Mouse (Mus musculus) heart, postnatal 36 days (tissue): ENCODE measurements around the gene Gm11060. TPM values are rescaled to one million over a fixed set of nuclear protein-coding genes. Genes with fewer than 3 reads are reported as not detected.

ENCODE experiments used
- DNase-seq, 2 experiments: peaks; one replicate each; pipeline ENCODE4 v3.0.0; 2021 to 2022
- intact Hi-C: fragments of 180-260 bp; cut with DNase I; formaldehyde crosslinking; loops from one replicate; pipeline ENCODE4 v1.15.1; 2025
- total RNA-seq, 2 experiments: library from RNA; stranded (reverse); gene quantifications; 2 replicates each; pipeline ENCODE4 v1.2.3; 2021

Gm11060 gene
- total RNA-seq, 2 experiments from 2014 or later = not detected

DNA sequence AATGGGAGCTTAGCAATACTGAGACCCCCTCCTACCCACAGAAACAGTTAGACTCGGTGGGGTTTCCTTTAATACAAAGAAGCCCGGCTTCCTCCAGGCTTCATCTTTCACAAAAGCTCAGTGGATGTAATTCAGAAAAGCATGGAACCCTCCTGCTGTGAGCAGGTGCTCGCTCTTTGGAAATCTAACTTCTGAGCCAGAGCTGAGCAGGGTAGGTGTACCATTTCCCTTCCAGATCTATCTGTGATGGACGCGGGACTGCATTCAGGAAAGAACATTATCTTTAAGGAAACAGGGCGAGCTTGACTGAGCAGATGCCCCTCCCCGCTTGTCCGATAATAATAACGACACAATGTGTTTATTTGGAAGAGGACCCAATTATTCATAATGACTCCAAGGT lies 22.3 kb downstream of the Gm11060 start:
- no peak for DNase-seq
- intact Hi-C loops = loop anchor here (5.0 kb wide), 1 partner anchor 73 kb away; no protein-coding TSS in a partner anchor

GRCm38 (mm10) chr2:105117669-105118068 lies 25.9 kb downstream of the Gm11060 start:
- intact Hi-C loops = no loop called here
- no peak for DNase-seq

DNA sequence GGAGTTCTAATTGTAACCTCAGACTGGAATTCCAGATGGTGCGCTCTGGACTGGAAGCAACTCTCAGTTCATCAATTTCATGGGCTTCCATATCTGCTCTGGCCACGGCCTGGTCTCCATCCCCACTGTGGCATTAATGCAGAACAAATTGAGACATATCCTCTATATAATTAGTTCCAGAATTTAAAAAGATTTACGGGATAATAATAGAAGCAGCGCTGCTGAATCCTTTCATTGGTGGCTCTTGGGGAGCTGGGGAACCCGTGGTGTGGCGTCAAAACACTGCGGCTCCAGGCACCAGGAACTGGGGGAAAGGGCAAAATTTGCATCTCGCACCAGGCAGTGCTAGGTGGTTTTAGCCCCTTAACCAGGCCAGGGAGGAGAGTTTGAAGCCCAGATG lies 30.4 kb downstream of the Gm11060 start:
- intact Hi-C loops = no loop called here
- DNase-seq = no peak

DNA sequence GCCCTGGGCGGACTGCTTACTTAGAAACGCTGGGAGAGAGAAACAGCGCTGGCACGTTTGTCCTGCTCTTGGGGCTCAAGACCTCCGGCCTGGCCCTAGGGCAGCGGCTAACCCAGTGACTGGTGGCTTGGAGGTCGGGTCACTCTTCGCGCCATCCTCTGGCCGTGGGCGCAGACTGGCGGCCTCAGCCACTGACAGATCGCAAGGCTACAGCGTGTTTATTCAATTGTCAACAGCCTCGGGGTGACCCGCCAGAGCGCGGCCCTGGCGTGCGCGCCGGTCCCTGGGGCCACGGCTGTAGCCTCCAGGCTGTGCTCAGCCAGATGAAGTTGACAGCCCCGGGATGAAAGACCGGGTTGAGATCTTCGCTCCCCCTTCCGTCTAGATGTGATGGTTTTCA lies 31.1 kb downstream of the Gm11060 start:
- intact Hi-C loops = no loop called here
- DNase-seq = no peak

DNA sequence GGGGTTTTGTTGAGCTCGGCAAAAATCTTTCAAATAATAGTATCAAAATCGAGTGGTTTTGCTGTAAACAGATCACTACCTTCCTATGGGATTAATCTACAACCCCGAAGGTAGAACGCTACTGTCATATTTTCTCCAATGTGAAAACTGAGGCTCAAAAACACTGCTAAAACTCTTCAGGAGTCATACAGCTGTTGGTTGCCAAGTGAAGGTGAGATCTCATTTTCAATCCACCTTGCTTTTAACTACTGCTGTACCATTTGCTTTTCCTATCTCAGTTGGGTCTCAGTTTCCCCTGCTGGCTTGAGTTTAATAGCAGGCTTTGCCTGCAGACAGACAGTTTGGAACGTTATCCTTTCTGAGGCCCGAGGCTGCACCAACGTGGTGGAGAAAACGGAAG lies 31.6 kb downstream of the Gm11060 start:
- no peak for DNase-seq
- intact Hi-C loops = no loop called here

DNA sequence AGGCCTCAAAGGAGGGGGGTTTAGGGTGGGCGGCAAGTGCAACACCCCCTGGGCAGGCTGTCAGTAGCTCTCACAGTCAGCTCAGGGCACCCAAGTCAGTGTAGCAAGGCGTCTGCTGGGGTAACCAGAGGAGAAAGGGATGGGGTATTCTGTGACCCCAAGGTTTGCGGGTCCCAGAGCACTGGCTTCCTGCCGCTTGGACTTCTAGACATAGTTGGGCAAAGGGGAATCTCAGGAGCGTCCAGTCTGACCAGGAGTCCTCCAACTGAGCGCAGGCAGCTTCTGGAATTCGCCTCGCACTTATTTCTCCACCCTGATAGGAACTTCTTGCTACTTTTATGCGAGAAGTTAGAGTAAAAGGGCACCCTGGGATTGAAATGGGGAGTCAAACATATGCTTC lies 32.1 kb downstream of the Gm11060 start:
- intact Hi-C loops = no loop called here
- DNase-seq = no peak

DNA sequence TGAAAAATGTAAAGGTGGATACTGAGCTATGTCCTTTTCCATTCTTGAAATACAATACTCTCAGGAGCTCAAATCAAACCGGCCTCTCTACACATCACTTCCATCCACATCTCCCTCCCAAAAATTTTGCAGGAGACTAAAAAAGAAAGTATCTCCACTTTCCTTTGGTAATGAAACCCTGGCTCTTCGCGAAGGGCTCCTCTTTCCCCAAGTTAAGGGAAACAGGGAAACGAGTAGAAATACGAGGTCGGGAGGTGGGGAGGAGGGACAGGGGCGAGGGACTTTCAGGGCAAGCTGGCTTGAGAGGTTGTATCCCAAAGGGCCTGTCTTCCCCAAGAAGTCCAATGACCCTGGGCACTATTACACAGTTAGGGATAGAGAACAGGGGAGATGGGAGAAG lies 32.6 kb downstream of the Gm11060 start:
- DNase-seq = no peak
- intact Hi-C loops = no loop called here

DNA sequence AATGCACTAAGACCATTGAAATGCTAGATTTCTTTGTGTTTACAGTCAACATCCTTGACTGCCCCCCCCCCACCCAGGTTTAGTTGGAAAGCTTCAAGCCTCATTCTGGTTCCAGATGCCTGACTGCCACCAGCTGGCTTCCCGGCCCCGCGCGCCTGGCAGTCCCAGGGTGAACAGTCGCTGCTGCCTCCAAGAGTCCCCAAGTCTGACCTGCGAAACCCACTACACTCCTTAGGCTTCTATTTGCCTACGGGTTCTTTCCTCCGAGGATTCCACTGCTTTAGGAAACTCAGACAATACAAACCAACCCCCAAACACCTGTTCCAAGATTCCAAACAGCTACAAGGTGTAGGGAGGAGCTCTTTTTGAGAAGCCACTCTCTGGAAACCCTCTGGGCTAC lies 33.4 kb downstream of the Gm11060 start:
- DNase-seq = no peak
- intact Hi-C loops = loop anchor here (5.0 kb wide), 1 partner anchor 108 kb away; the partner anchor contains the start of gene Eif3m

DNA sequence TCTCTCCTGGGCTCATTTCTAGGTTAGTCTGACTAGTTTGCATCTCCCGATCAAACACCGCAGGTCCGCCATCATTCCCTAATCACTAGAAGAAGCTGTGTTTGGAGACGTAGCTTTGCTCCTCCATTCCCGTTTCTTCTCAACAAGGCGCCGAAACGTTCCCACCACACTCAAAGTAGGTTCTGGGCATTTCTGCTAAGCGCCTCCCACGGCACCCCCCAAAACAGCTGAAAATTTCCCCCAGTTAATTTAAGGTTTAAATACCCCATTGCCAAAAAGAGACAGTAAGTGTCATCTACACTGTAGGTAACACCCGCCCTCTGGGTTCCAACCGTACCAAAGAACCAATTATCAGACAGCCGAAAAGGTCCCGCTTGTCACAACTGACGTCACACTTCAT lies 33.8 kb downstream of the Gm11060 start:
- intact Hi-C loops = loop anchor here (5.0 kb wide), 1 partner anchor 108 kb away; the partner anchor contains the start of gene Eif3m
- DNase-seq = no peak

DNA sequence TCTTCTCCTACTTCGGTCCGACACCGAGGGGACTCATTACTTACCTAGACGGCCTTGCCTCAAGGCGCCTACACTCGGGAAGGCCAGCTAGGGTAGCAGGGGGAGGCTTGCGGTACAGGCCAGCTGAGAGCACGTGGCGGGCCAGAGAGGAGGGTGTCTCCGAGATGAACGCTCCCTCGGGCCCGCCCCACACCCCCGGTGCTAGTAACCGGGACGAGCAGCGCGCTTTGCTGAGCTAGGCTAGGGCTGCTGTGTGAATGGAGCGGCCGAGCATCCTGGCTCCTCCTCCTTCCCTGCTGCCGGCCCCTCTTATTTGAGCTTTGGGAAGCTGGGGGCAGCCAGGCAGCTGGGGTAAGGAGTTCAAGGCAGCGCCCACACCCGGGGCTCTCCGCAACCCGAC lies 34.5 kb downstream of the Gm11060 start, which contains the start of gene Wt1:
Gene Wt1, plus strand, starts transcription at position 251 of the 400 bp plus-strand sequence.
- peak; percentile 33 to 60 for DNase-seq
- intact Hi-C loops = loop anchor here (5.0 kb wide), 1 partner anchor 109 kb away; the partner anchor contains the start of gene Eif3m

- peak; percentile 25 to 34 for DNase-seq
- intact Hi-C loops = loop anchor here (5.0 kb wide), 1 partner anchor 110 kb away; the partner anchor contains the start of gene Eif3m
Measured at GRCm38 (mm10) chr2:105126691-105127530, 35.1 kb downstream of the Gm11060 start.

DNA sequence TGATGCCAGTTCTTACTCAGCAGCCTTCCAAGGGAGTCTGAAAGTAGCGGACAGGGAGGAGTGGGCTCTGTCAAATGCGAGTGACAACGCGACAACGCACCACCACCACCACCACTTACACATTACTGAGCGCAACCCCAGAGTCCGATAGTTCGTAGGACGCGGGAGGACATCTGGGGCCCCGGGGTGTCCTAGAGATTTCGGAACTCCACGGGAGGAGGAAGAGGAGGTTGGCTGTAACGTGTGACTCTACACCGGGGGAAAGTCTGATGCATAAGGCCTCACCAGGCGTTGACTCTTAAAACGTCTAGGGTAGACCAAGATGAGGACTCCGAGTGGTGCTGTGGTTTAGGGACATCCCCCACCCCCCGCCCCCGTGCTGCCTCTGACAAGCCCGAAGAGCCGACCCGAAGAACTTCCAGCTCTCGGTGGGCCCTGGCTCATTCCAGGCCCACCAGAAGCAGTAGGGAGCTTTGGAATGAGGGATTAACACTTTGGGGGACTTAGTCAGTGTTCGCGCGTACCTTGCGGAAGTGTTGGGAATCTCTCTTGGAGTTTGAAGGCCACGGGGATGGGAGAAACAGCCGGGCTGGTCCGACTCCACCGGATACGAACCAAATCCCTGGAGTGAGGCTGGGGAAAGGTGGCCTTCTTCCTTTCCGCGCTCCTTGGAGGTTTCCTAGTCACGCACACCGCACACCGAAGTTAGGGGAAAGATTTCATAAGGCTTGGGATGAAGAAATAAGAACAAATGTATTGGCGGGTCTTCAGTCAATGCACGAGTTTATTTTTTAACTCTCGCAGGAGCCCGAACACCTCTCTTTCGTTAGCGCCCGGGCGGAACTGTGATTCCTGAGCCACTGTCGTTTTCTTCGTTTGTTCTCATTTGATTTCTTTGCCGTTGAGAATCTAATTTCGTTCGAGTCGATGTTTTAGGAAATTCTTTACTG lies 36.0 kb downstream of the Gm11060 start:
- DNase-seq = peak; percentile 33 to 40
- intact Hi-C loops = loop anchor here (5.0 kb wide), 1 partner anchor 111 kb away; the partner anchor contains the start of gene Eif3m

- intact Hi-C loops = loop anchor here (5.0 kb wide), 1 partner anchor 111 kb away; the partner anchor contains the start of gene Eif3m
- no peak for DNase-seq
Measured at GRCm38 (mm10) chr2:105128564-105128963, 36.7 kb downstream of the Gm11060 start.

- intact Hi-C loops = loop anchor here (5.0 kb wide), 2 partner anchors 42 to 542 kb away; no protein-coding TSS in a partner anchor
- DNase-seq = peak; percentile 53 to 55
Measured at GRCm38 (mm10) chr2:105130351-105131060, 38.7 kb downstream of the Gm11060 start.

DNA sequence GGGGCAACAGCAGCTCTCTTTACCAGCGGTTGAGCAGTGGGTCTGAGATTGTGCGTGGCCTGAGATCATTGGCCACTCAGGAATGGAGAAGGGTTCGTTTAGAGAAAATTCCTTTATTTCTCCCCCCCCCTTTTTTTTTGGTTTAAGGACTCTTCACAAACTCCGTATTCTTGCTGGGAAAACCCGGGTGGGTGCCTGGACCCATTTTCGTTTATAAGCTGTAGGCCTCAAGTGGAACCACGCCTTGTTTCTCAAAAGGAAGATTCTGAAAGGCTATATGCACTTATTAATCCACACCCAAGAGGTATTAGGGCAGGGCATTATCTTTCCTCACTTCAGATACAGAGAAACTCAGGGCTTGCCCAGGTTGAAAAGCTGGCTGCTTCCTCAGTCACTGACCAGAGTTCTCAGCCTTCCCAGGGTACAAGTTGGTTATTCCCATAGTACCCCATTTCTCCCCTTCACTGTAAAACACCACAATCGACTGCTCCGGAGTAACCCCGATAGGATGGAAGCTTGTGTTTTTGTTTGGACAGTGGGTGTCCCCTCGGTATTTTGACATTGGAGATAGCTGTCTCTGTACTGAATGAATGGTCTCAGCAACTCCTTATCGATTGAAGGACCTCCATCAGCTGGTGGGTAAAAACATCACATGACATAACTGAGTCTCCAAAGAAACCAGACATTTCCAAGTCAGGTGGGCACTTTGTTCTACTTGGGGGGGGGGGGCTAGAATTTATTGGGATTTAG lies 39.4 kb downstream of the Gm11060 start:
- no peak for DNase-seq

DNA sequence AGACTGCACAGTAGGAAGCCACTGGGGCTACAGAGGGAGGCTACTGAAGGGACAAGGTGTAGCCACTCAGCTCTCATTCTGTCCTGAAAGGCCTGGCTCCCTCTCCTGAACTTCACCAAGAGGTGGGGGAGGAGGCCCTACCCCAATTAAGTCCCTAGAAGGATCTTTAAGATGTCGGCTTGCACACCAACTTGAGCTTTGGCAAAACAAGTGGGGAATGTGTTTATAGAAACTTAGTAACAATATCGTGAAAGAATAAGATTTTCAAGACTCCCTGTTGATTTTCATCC lies 39.9 kb downstream of the Gm11060 start:
- no peak for DNase-seq
- intact Hi-C loops = loop anchor here (5.0 kb wide), 2 partner anchors 41 to 541 kb away; no protein-coding TSS in a partner anchor

More for the DNA sequence above, 39.4 kb downstream of the Gm11060 start:
- intact Hi-C loops = loop anchor here (5.0 kb wide), 2 partner anchors 41 to 541 kb away; no protein-coding TSS in a partner anchor

GRCm38 (mm10) chr2:105132300-105132699 lies 40.5 kb downstream of the Gm11060 start:
- DNase-seq = no peak
- intact Hi-C loops = loop anchor here (5.0 kb wide), 2 partner anchors 40 to 540 kb away; no protein-coding TSS in a partner anchor

DNA sequence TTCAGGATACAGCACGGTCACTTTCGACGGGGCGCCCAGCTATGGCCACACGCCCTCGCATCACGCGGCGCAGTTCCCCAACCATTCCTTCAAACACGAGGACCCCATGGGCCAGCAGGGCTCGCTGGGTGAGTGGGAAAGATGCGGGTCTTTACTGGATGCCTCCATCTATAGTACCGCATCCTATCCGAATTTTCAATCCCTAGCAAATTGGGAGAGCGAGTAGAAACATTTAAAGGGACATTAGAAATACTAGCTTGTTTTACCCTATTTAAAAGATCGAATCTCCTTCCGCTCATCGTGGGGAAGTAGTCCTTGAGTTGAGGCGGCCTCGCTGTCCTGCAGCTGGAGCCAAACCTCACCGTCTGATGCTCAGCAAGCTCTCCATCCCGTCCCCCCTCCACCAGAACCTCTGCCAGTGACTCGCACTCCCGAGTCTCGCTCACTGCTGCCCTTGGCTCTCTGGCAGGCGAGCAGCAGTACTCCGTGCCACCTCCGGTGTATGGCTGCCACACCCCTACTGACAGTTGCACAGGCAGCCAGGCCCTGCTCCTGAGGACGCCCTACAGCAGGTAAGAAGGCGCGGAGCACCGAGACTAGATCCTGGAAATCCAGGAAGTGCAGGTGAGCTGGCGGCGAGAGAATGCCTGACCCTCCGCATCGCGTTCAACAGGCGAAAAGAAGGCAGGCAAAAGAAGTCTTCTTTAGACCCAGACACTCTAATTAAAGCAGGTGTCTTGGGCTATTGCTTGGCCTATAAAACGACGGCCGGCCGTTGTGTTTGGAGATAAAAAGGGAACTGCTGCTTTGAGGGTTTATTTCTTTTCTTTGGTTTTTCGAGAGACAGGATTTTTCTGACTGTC lies 41.3 kb downstream of the Gm11060 start:
- intact Hi-C loops = loop anchor here (5.0 kb wide), 2 partner anchors 39 to 539 kb away; no protein-coding TSS in a partner anchor
- no peak for DNase-seq
